Mouse (Mus musculus): Measurements from ENCODE around the gene Gab1.

GRCm38 (mm10) chr8:80832534-80832933 lies 47.8 kb downstream of the Gab1 start:
- no peak for TF ChIP-seq CTCF (IDR thresholded peaks at IDR 0.05; ENCODE audit: low read depth)
- no peak for TF ChIP-seq EP300 (optimal IDR thresholded peaks at IDR 0.05)
